Mouse (Mus musculus): Measurements from ENCODE around the gene Numa1. TPM values are rescaled to one million over a fixed set of nuclear protein-coding genes. Genes with fewer than 3 reads are reported as not detected.

Gene Numa1
- polyA plus RNA-seq, 1 experiment from 2014 or later, result 49.3 TPM

- DNase-seq (ENCODE audit: low spot score), result no peak
Observed at GRCm38 (mm10) chr7:102035534-102035933, 101.6 kb downstream of the Numa1 start.

- DNase-seq (ENCODE audit: low spot score), result no peak
Observed at GRCm38 (mm10) chr7:102037318-102037717, 103.4 kb downstream of the Numa1 start.

GRCm38 (mm10) chr7:102042314-102042713 lies 108.4 kb downstream of the Numa1 start:
- DNase-seq (ENCODE audit: low spot score), result no peak

- DNase-seq (ENCODE audit: low spot score), result peak; percentile 12
Observed at GRCm38 (mm10) chr7:102048524-102048923, 114.6 kb downstream of the Numa1 start.

GRCm38 (mm10) chr7:102061353-102061752 lies 127.4 kb downstream of the Numa1 start:
- no peak for DNase-seq (ENCODE audit: low spot score)

- DNase-seq (ENCODE audit: low spot score), result no peak
Observed at GRCm38 (mm10) chr7:102062203-102062602, 128.3 kb downstream of the Numa1 start.

- DNase-seq (ENCODE audit: low spot score), result no peak
Observed at GRCm38 (mm10) chr7:102063891-102064290, 130.0 kb downstream of the Numa1 start.

Other genes with a start within 250 kb of the Numa1 start
- gene Phox2a, start 115.8 kb upstream of the Numa1 start, polyA plus RNA-seq (2015; fragmentation: Nextera tagmentation; extraction: Ambion mirVana), result not detected in 2 replicates
- gene Inppl1, start 95.9 kb upstream of the Numa1 start, polyA plus RNA-seq (2015; fragmentation: Nextera tagmentation; extraction: Ambion mirVana), result 2.1 and 5.6 TPM in 2 replicates
- 3.6 and 3.8 TPM in 2 replicates for gene Folr2, start 76.9 kb upstream of the Numa1 start, polyA plus RNA-seq (2015; fragmentation: Nextera tagmentation; extraction: Ambion mirVana)
- 100 and 102 TPM in 2 replicates for gene Anapc15, start 70.4 kb upstream of the Numa1 start, polyA plus RNA-seq (2015; fragmentation: Nextera tagmentation; extraction: Ambion mirVana)
- 0.18 and 0.54 TPM in 2 replicates for gene Folr1, start 63.3 kb upstream of the Numa1 start, polyA plus RNA-seq (2015; fragmentation: Nextera tagmentation; extraction: Ambion mirVana)
- gene Lamtor1, start 28.2 kb upstream of the Numa1 start, polyA plus RNA-seq (2015; fragmentation: Nextera tagmentation; extraction: Ambion mirVana), result 147 and 148 TPM in 2 replicates
- gene Tomt, start 27.8 kb upstream of the Numa1 start, polyA plus RNA-seq (2015; fragmentation: Nextera tagmentation; extraction: Ambion mirVana), result 0.43 and 0.44 TPM in 2 replicates
- gene Lrrc51, start 216 bp upstream of the Numa1 start, polyA plus RNA-seq (2015; fragmentation: Nextera tagmentation; extraction: Ambion mirVana), result 5.3 and 7.1 TPM in 2 replicates
- gene Il18bp, start 84.6 kb downstream of the Numa1 start, polyA plus RNA-seq (2015; fragmentation: Nextera tagmentation; extraction: Ambion mirVana), result 19.2 and 20.2 TPM in 2 replicates
- gene Rnf121, start 131.4 kb downstream of the Numa1 start, polyA plus RNA-seq (2015; fragmentation: Nextera tagmentation; extraction: Ambion mirVana), result 18.6 and 19.2 TPM in 2 replicates
- gene Xndc1, start 131.4 kb downstream of the Numa1 start, polyA plus RNA-seq (2015; fragmentation: Nextera tagmentation; extraction: Ambion mirVana), result 21.1 and 25.4 TPM in 2 replicates
- gene Xntrpc, start 131.6 kb downstream of the Numa1 start, polyA plus RNA-seq (2015; fragmentation: Nextera tagmentation; extraction: Ambion mirVana), result 0.74 and 0.96 TPM in 2 replicates
- not detected in 2 replicates for gene Trpc2, start 149.0 kb downstream of the Numa1 start, polyA plus RNA-seq (2015; fragmentation: Nextera tagmentation; extraction: Ambion mirVana)
- gene Art1, start 167.6 kb downstream of the Numa1 start, polyA plus RNA-seq (2015; fragmentation: Nextera tagmentation; extraction: Ambion mirVana), result 23.4 and 24.1 TPM in 2 replicates
- 15.8 and 24.3 TPM in 2 replicates for gene Art5, start 175.4 kb downstream of the Numa1 start, polyA plus RNA-seq (2015; fragmentation: Nextera tagmentation; extraction: Ambion mirVana)
- gene Chrna10, start 182.7 kb downstream of the Numa1 start, polyA plus RNA-seq (2015; fragmentation: Nextera tagmentation; extraction: Ambion mirVana), result 0.13 and 0.23 TPM in 2 replicates

Data from thymus, postnatal 0 days (tissue).